Mouse (Mus musculus): ENCODE measurements around the gene Cd59b.

DNA sequence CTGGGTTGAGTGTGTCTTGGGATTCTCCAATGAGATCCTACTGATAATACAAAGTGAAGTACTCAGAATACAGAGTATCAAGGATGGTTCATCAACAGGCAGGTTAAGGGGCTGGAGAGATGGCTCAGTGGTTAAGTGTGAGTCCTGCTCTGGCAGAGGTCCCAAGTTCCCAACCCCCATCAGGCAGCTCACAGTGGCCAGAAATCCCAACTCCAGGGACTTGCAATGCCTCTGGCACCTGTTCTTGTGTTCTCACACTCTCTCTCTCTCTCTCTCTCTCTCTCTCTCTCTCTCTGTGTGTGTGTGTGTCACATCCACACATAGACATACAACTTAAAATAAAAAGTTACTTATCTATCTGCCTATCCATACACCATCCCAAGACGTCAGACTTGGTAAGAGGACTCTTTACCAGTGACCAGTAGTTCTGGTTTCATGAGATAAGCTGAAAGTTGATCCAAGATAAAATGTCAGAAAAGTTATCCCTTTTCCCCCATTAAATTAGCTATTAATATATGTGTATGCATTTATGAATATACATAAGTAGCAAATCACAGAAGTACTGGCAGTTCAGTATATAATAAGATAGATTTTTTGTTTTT is 25.1 kb upstream of the Cd59b start:
- TF ChIP-seq CTCF (IDR thresholded peaks at IDR 0.05; ENCODE audit: control insufficient read depth, insufficient read depth, low read length) = no peak
- no peak for TF ChIP-seq POLR2A (IDR thresholded peaks at IDR 0.05; ENCODE audit: borderline replicate concordance, control insufficient read depth, low read depth, low read length)
